Mouse (Mus musculus): Measurements from ENCODE around the gene Smim12. TPM values are rescaled to one million over a fixed set of nuclear protein-coding genes. Genes with fewer than 3 reads are reported as not detected.
A peak's percentile ranks its signal among the peaks of the same experiment; 100 is the strongest.

The Smim12 gene
- polyA plus RNA-seq, 1 experiment: 18.1 TPM

GRCm38 (mm10) chr4:127249701-127250349, 6.2 kb downstream of the Smim12 start:
- Histone ChIP-seq H3K36me3 (ENCODE audit: control insufficient read depth, insufficient read depth, low read length) (peaks cover 10% of the 10 kb centered on the region; the same call in 1 of the 2 replicates), H3K27me3 (ENCODE audit: control insufficient read depth, insufficient read depth, low read length) (no peaks in the 10 kb centered on the region), H3K4me3 (ENCODE audit: low read depth, low read length) (no peak overlapping the region), H3K27ac (ENCODE audit: insufficient read depth, low read depth, low read length) (no peak overlapping the region), H3K4me1 (ENCODE audit: control insufficient read depth, insufficient read depth, insufficient read length, low read length) (no peaks in the 10 kb centered on the region; the same call in 1 of the 2 replicates)
- WGBS: 4% methylated on average over 5 of the region's 5 CpGs
- TF ChIP-seq POLR2A (IDR thresholded peaks at IDR 0.05; ENCODE audit: low read depth, low read length): no peak
- peak; percentile 95; the same call in 1 of the 2 replicates for TF ChIP-seq CTCF (IDR thresholded peaks at IDR 0.05; ENCODE audit: extremely low read depth, insufficient read length, insufficient replicate concordance, low read depth, low read length)

DNA sequence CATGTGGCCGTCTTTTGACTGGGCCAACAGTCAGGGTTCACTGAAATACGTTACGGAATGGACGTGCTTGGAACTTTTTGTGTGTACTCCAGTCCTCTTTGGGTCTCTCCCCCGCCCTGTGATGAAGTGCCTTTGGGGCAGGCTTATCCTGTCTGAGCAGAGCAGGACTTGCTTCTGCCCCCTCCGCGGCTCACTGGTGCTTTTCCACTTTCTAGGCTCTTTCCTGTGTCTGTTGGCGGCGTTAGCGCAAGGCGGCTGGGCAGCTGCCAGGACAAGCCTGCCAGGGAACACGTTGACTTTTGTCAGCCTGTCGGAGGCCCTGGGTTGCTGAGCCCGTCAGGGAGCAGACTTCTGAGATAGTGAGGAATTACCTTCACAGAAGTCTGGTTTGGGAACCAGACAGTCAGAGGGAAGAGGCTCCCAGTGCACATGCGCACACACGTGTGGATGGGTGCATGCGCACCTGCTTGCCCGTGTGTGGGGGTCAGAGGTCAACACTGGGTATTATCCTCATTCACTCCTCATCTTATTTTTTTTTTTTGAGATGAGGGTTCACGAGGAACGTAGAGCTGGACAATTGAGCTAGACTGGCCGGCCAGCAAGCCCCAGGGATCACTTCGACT, 8.5 kb downstream of the Smim12 start:
- no peak overlapping the region for H3K27ac ChIP-seq (ENCODE audit: insufficient read depth, low read depth, low read length)
- H3K27me3 ChIP-seq (ENCODE audit: control insufficient read depth, insufficient read depth, low read length): no peaks in the 10 kb centered on the region
- peak overlapping the region; percentile 17; the same call in 1 of the 2 replicates for H3K4me3 ChIP-seq (ENCODE audit: low read depth, low read length)
- WGBS: 38% methylated on average over 22 of the region's 22 CpGs
- TF ChIP-seq CTCF (IDR thresholded peaks at IDR 0.05; ENCODE audit: extremely low read depth, insufficient read length, insufficient replicate concordance, low read depth, low read length): no peak
- TF ChIP-seq POLR2A (IDR thresholded peaks at IDR 0.05; ENCODE audit: low read depth, low read length): no peak
- H3K4me1 ChIP-seq (ENCODE audit: control insufficient read depth, insufficient read depth, insufficient read length, low read length): no peaks in the 10 kb centered on the region
- H3K36me3 ChIP-seq (ENCODE audit: control insufficient read depth, insufficient read depth, low read length): peaks cover 7% of the 10 kb centered on the region; the same call in 1 of the 2 replicates

DNA sequence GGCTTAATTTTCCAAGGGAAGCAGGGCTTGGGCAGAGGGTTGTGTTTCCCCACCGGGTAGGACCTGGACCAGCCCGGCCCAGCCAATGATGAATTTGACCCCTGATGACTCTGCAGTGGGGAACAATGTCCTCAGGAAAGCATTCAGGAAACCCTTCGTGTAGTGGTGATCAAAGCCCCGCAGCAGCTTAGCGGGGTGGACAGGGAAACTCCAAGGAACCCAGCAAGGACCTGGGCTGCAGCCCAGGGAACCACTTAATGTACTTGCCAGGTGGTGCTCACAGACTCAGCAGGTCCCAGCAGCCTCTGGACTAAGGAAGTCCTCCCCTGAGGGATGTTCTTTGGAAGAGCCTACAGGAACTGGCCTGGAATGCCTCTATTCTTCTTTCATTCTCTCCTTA, 13.2 kb downstream of the Smim12 start:
- no peak overlapping the region for H3K27ac ChIP-seq (ENCODE audit: insufficient read depth, low read depth, low read length)
- 50% methylated on average over 5 of the region's 5 CpGs for WGBS
- no peaks in the 10 kb centered on the region for H3K36me3 ChIP-seq (ENCODE audit: control insufficient read depth, insufficient read depth, low read length)
- H3K27me3 ChIP-seq (ENCODE audit: control insufficient read depth, insufficient read depth, low read length): no peaks in the 10 kb centered on the region
- no peak overlapping the region for H3K4me3 ChIP-seq (ENCODE audit: low read depth, low read length)
- H3K4me1 ChIP-seq (ENCODE audit: control insufficient read depth, insufficient read depth, insufficient read length, low read length): no peaks in the 10 kb centered on the region; the same call in 1 of the 2 replicates
- TF ChIP-seq CTCF (IDR thresholded peaks at IDR 0.05; ENCODE audit: extremely low read depth, insufficient read length, insufficient replicate concordance, low read depth, low read length) (no peak), POLR2A (IDR thresholded peaks at IDR 0.05; ENCODE audit: low read depth, low read length) (no peak)

DNA sequence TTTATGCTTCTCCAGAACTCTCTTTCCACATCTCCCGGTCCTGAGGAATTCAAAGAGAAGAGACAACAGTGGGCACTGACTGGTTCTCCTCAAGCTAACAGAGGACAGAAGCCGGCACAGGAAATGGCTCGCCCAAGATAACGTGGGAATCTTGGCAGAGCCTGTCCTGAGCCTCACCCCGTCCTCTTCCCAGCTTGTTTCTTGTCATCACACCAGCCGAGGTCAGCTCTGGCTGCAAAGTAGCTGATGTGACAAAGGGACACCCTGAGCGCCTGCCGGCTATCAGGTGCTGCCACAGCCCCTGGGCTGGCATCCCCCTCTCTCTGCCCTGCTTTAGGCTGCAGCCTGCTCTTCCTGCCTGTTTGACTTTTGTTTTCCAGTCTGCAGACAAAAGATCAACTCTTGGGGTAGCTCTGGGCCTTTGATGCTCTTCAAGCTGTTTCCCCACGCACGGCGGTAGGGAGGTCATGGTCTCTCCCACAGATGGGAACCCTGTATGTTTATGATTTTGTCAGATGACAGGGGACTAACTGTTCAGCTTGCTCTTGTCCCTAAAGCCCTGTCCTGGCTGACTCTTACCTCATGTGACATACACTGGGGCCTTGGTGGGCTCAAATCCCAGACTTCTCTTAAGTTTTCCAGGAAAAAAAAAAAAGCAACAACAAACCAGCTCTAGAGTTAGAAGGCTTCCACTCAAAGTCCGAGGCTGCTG, 14.8 kb downstream of the Smim12 start:
- H3K4me1 ChIP-seq (ENCODE audit: control insufficient read depth, insufficient read depth, insufficient read length, low read length): no peaks in the 10 kb centered on the region; the same call in 1 of the 2 replicates
- H3K4me3 ChIP-seq (ENCODE audit: low read depth, low read length): no peak overlapping the region
- 42% methylated on average over 12 of the region's 12 CpGs for WGBS
- no peaks in the 10 kb centered on the region for H3K36me3 ChIP-seq (ENCODE audit: control insufficient read depth, insufficient read depth, low read length)
- no peak overlapping the region for H3K27ac ChIP-seq (ENCODE audit: insufficient read depth, low read depth, low read length)
- H3K27me3 ChIP-seq (ENCODE audit: control insufficient read depth, insufficient read depth, low read length): no peaks in the 10 kb centered on the region
- no peak for TF ChIP-seq POLR2A (IDR thresholded peaks at IDR 0.05; ENCODE audit: low read depth, low read length)
- no peak for TF ChIP-seq CTCF (IDR thresholded peaks at IDR 0.05; ENCODE audit: extremely low read depth, insufficient read length, insufficient replicate concordance, low read depth, low read length)

DNA sequence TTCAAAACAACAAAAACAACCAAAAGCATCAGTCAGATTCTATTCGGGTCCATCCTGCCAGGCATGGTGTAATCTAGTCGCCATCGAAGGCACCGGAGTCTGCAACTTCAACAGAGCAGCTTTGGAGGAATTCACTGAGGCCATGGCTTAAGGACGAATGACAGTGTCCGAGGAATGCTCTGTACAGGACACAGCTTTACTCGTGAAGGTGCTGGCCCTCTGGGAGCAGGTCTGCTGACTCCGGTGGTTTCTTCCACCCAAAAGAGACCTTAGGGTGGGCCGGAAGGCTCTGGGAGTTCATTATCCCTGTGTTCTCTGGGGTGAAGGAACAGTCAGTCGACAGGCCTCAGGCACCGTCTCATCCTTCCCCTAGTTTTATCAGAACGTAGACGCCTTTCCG, 18.0 kb downstream of the Smim12 start:
- H3K4me1 ChIP-seq (ENCODE audit: control insufficient read depth, insufficient read depth, insufficient read length, low read length): no peaks in the 10 kb centered on the region; the same call in 1 of the 2 replicates
- TF ChIP-seq CTCF (IDR thresholded peaks at IDR 0.05; ENCODE audit: extremely low read depth, insufficient read length, insufficient replicate concordance, low read depth, low read length) (no peak), POLR2A (IDR thresholded peaks at IDR 0.05; ENCODE audit: low read depth, low read length) (no peak)
- H3K36me3 ChIP-seq (ENCODE audit: control insufficient read depth, insufficient read depth, low read length): no peaks in the 10 kb centered on the region
- no peak overlapping the region for H3K27ac ChIP-seq (ENCODE audit: insufficient read depth, low read depth, low read length)
- H3K4me3 ChIP-seq (ENCODE audit: low read depth, low read length): no peak overlapping the region
- H3K27me3 ChIP-seq (ENCODE audit: control insufficient read depth, insufficient read depth, low read length): no peaks in the 10 kb centered on the region
- 88% methylated on average over 14 of the region's 14 CpGs for WGBS

DNA sequence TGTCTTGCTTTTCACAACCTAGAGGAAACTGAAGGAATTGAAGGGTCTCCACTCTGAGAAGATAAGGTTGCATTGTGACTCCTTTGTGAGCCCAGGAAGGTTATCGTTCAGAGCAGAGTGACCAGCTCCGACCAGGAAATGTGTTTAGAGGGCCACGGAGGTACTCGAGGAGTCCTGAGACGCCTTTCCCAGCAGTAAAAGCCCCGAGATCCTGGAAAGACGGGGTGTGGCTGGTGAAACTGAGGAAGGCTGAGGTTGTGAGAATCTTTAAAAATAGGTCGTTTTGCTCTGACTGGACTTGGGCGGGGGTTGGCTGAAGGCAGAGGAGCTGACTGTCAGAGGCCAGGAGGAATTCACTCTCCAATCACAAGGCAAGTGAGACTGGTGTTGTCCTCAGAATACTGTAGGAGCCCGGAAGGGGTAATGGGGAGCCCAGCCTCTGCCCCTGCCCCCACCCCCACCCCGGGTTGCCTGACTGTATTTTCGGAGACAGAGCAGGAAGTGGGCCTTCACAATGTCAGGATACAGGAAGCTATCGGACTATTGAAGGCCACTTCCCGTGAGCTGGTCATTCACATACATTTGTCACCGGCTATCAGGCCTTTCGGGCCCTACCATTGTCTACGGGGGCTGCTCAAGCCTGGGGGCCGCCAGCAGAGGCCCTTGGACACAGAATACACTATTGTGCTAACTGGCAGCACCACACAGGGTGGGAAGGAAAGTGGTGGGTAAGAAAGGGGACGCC, 20.0 kb downstream of the Smim12 start:
- Histone ChIP-seq H3K36me3 (ENCODE audit: control insufficient read depth, insufficient read depth, low read length) (no peaks in the 10 kb centered on the region), H3K27ac (ENCODE audit: insufficient read depth, low read depth, low read length) (peak overlapping the region; percentile 3; the same call in 1 of the 2 replicates), H3K4me1 (ENCODE audit: control insufficient read depth, insufficient read depth, insufficient read length, low read length) (no peaks in the 10 kb centered on the region), H3K27me3 (ENCODE audit: control insufficient read depth, insufficient read depth, low read length) (no peaks in the 10 kb centered on the region), H3K4me3 (ENCODE audit: low read depth, low read length) (no peak overlapping the region)
- no peak for TF ChIP-seq CTCF (IDR thresholded peaks at IDR 0.05; ENCODE audit: extremely low read depth, insufficient read length, insufficient replicate concordance, low read depth, low read length)
- no peak for TF ChIP-seq POLR2A (IDR thresholded peaks at IDR 0.05; ENCODE audit: low read depth, low read length)
- 61% methylated on average over 19 of the region's 19 CpGs for WGBS

Measured in small intestine, adult 2 months (tissue).